Mouse (Mus musculus): ENCODE measurements around the gene Sgcb.
"Not testable (repeated sequence)": the region's sequence is repeated elsewhere in the genome, so short reads cannot be mapped to it uniquely, and the experiment has no call there.

Sgcb gene

GRCm38 (mm10) chr5:73632291-73632690 lies 15.3 kb downstream of the Sgcb start, which contains the start of gene Lrrc66:
Gene Lrrc66 (minus strand): TSS chr5:73632526.
- DNase-seq: no peak

GRCm38 (mm10) chr5:73631001-73631558 lies 16.5 kb downstream of the Sgcb start:
- DNase-seq: no peak

- DNase-seq: no peak
These were observed 17.4 kb downstream of the Sgcb start for GRCm38 (mm10) chr5:73630141-73630540.

- no peak for DNase-seq
These were observed 19.6 kb downstream of the Sgcb start for GRCm38 (mm10) chr5:73627991-73628390.

- no peak for DNase-seq
These were observed 20.0 kb downstream of the Sgcb start for GRCm38 (mm10) chr5:73627559-73627958.

- DNase-seq: no peak
These were observed 20.7 kb downstream of the Sgcb start for GRCm38 (mm10) chr5:73626842-73627241.

- DNase-seq: no peak
These were observed 22.1 kb downstream of the Sgcb start for GRCm38 (mm10) chr5:73625505-73625904.

GRCm38 (mm10) chr5:73618969-73619368 lies 28.6 kb downstream of the Sgcb start:
- DNase-seq: no peak

GRCm38 (mm10) chr5:73615211-73615610 lies 32.4 kb downstream of the Sgcb start:
- no peak for DNase-seq

- DNase-seq: no peak
These were observed 34.3 kb downstream of the Sgcb start for GRCm38 (mm10) chr5:73613296-73613695.

GRCm38 (mm10) chr5:73611071-73611470 lies 36.5 kb downstream of the Sgcb start:
- DNase-seq: no peak

GRCm38 (mm10) chr5:73604964-73605363 lies 42.6 kb downstream of the Sgcb start:
- DNase-seq: no peak

GRCm38 (mm10) chr5:73604542-73604941 lies 43.0 kb downstream of the Sgcb start:
- DNase-seq: no peak

GRCm38 (mm10) chr5:73602865-73603264 lies 44.7 kb downstream of the Sgcb start:
- no peak for DNase-seq

- peak in 1 of 2 experiments; percentile 5 for DNase-seq
These were observed 46.2 kb downstream of the Sgcb start for GRCm38 (mm10) chr5:73601361-73601763.

- no peak for DNase-seq
These were observed 47.6 kb downstream of the Sgcb start for GRCm38 (mm10) chr5:73599991-73600390.

GRCm38 (mm10) chr5:73598943-73599695 lies 48.5 kb downstream of the Sgcb start:
- DNase-seq: peak in 1 of 2 experiments; percentile 9

- no peak for DNase-seq
These were observed 60.5 kb downstream of the Sgcb start for GRCm38 (mm10) chr5:73587119-73587518.

GRCm38 (mm10) chr5:73586597-73586996 lies 61.0 kb downstream of the Sgcb start:
- DNase-seq: no peak

GRCm38 (mm10) chr5:73585212-73586115 lies 62.1 kb downstream of the Sgcb start:
- DNase-seq: peak; percentile 22 to 37

GRCm38 (mm10) chr5:73584011-73584410 lies 63.6 kb downstream of the Sgcb start:
- DNase-seq: not testable (repeated sequence)
